Mouse (Mus musculus) liver, embryonic 14.5 days (tissue): ENCODE measurements around the gene Cdc14b. TPM values are rescaled to one million over a fixed set of nuclear protein-coding genes. Genes with fewer than 3 reads are reported as not detected.

Experiments
- ATAC-seq: fragments of 200-750 bp; cut with Nextera tagmentation; 2 replicates; pipeline ENCODE4 v1.8.0; 2017; ENCODE audit warnings: moderate number of reproducible peaks, mild to moderate bottlenecking, moderate library complexity; ENCODE audit not compliant: insufficient read depth
- DNase-seq, 3 experiments: peaks; one replicate each; pipeline ENCODE4 v3.0.0-alpha.2; 2012 to 2013; ENCODE audit warnings: low read depth in 3 of 3, low spot score in 3 of 3
- H3K27ac ChIP-seq: fragments of 300-500 bp; sonication (generic); 2 replicates; pipeline ENCODE4 v1.5.1; 2014; ENCODE audit warnings: moderate library complexity, mild to moderate bottlenecking, control low read depth, inconsistent platforms
- H3K27me3 ChIP-seq: fragments of 300-500 bp; sonication (generic); 2 replicates; pipeline ENCODE4 v1.6.1; 2014; ENCODE audit warnings: mild to moderate bottlenecking, low read length, moderate library complexity; ENCODE audit not compliant: control insufficient read depth, insufficient read depth
- H3K36me3 ChIP-seq: fragments of 300-500 bp; sonication (generic); replicated peaks from 2 replicates; pipeline ENCODE4 v1.6.1; 2014; ENCODE audit warnings: low read depth; ENCODE audit not compliant: control insufficient read depth, insufficient read depth
- H3K4me1 ChIP-seq, 2 experiments: fragments of 200-500 bp in 1 of 2; fragments of 300-500 bp in 1 of 2; sonication (generic) in 1 of 2; replicated peaks; 2 replicates each; pipeline ENCODE4 v1.6.1; 2012 to 2014; ENCODE audit warnings: antibody characterized with exemption in 1 of 2, inconsistent platforms in 1 of 2, low read length in 1 of 2; ENCODE audit not compliant: control insufficient read depth in 2 of 2, insufficient read depth in 2 of 2
- H3K4me2 ChIP-seq: fragments of 300-500 bp; sonication (generic); 2 replicates; pipeline ENCODE4 v1.6.1; 2014; ENCODE audit warnings: low read depth, mild to moderate bottlenecking, control low read depth, moderate library complexity
- H3K4me3 ChIP-seq, 2 experiments: fragments of 200-500 bp in 1 of 2; fragments of 300-500 bp in 1 of 2; sonication (generic) in 1 of 2; 2 replicates each; pipeline ENCODE4 v1.5.1; 2012 to 2014; ENCODE audit warnings: low read depth in 2 of 2, low read length in 2 of 2, mild to moderate bottlenecking in 2 of 2, control low read depth in 1 of 2, inconsistent platforms in 1 of 2, moderate library complexity in 1 of 2; ENCODE audit not compliant: insufficient read depth in 1 of 2
- H3K9ac ChIP-seq: fragments of 300-500 bp; sonication (generic); replicated peaks from 2 replicates; pipeline ENCODE4 v1.6.1; 2014; ENCODE audit warnings: mild to moderate bottlenecking, control low read depth, moderate library complexity
- H3K9me3 ChIP-seq: fragments of 300-500 bp; sonication (generic); 2 replicates; pipeline ENCODE4 v1.6.1; 2016; ENCODE audit warnings: low read length, mixed read lengths; ENCODE audit not compliant: control insufficient read depth
- CTCF ChIP-seq: IDR thresholded peaks from 2 replicates; pipeline ENCODE4 v1.5.1; 2016; ENCODE audit warnings: antibody characterized with exemption, low read depth, control low read depth
- EP300 ChIP-seq: IDR thresholded peaks from 2 replicates; pipeline ENCODE4 v1.6.1; 2016; ENCODE audit warnings: antibody characterized with exemption, low read depth
- WGBS: fragments of 180-500 bp; shearing (Covaris S2); extraction: QIAGEN DNeasy Blood & Tissue Kit; methylation state at CpG from one replicate; pipeline ENCODE4 v1.1.7; 2014; ENCODE audit not compliant: insufficient replicate concordance; 5-methylcytosine and 5-hydroxymethylcytosine counted together
- polyA plus RNA-seq, 2 experiments: library from polyadenylated mRNA; depleted of rRNA in 1 of 2; stranded (reverse) in 1 of 2; unstranded in 1 of 2; fragments of >200 nt; fragmentation: Nextera tagmentation in 1 of 2; extraction: Ambion mirVana in 1 of 2; gene quantifications; 2 replicates each; pipeline versions ENCODE4 v1.2.1 to v1.2.3; 2012 to 2014

Cdc14b gene
- polyA plus RNA-seq, 2 experiments: 4.1 to 5.6 TPM

DNA sequence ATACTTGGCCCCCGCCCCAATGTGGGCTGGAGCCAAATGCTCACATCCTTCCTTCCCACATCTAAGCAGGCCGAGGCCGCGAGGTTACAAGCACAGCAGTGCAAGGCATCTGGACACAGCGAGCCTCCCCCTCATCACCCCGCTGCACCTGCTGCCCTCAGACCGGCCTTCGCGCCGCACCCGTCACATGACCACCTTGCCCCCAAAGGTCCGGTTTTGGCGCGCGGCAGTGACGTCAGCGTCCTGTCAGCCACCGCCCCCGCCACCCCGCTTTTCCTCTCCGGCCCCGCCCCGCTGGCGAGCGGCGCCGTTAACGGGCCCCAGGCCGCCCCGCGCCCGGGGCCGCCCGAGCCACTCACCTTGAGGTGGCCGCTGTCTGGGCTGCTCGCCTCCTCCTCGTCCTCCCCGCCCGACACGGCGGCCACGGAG, 122.8 kb downstream of the Cdc14b start:
- peaks cover 14 to 18% of the 10 kb centered on the region in 2 experiments for H3K4me1 ChIP-seq
- no peaks in the 10 kb centered on the region for H3K9me3 ChIP-seq
- H3K4me3 ChIP-seq: peak overlapping the region; percentile 82 to 86
- H3K9ac ChIP-seq: peak overlapping the region; percentile 93
- peak overlapping the region; percentile 88 for H3K27ac ChIP-seq
- WGBS: under 1% methylated on average over 40 of the region's 42 CpGs
- H3K27me3 ChIP-seq: no peaks in the 10 kb centered on the region; the same call in 1 of the 2 replicates
- ATAC-seq: peak; percentile 17
- peak overlapping the region; percentile 72 for H3K4me2 ChIP-seq
- TF ChIP-seq CTCF: no peak
- TF ChIP-seq EP300: no peak
- DNase-seq: peak; percentile 79 to 81 (median 80)
- peaks cover 7% of the 10 kb centered on the region for H3K36me3 ChIP-seq

DNA sequence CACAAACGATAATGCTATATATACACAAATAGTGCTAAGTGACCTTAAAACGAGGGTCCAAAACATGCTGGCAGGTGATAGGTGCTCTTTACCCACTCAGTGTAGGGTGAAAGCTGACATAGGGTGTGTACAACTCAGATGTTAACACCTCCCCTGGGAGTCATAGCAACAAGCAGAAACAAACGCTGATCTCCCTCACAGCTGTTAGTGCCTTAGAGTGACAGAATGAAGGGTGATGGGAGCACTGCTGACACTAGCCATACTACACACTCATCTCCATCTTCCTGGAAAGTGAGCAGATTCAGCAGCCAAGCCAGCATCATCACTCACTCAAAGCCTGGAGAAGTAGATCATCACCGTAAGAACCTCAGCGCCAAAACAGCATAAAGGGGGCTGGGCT, 125.0 kb downstream of the Cdc14b start:
- Histone ChIP-seq H3K9ac (peak overlapping the region; percentile 34; the same call in 1 of the 2 replicates), H3K4me2 (peak overlapping the region; percentile 72), H3K27ac (no peak overlapping the region), H3K27me3 (no peaks in the 10 kb centered on the region), H3K4me1 (peaks cover 13 to 18% of the 10 kb centered on the region in 2 experiments), H3K9me3 (no peaks in the 10 kb centered on the region), H3K4me3 (peak overlapping the region; percentile 41 to 82), H3K36me3 (peaks cover 12% of the 10 kb centered on the region)
- DNase-seq: peak in 1 of 3 experiments; percentile 53
- TF ChIP-seq EP300: no peak
- TF ChIP-seq CTCF: no peak
- no peak for ATAC-seq
- 60% methylated on average over 5 of the region's 5 CpGs for WGBS

Other genes with a start within 250 kb of the Cdc14b start
- gene Hsd17b3, start 186.1 kb downstream of the Cdc14b start, polyA plus RNA-seq (2012; rRNA removed): not detected in 2 replicates
- gene Hsd17b3, start 186.1 kb downstream of the Cdc14b start, polyA plus RNA-seq (2014; fragmentation: Nextera tagmentation; extraction: Ambion mirVana): not detected in 2 replicates
- gene Slc35d2, start 145.9 kb downstream of the Cdc14b start, polyA plus RNA-seq (2012; rRNA removed): 3.3 and 3.7 TPM in 2 replicates
- gene Slc35d2, start 145.9 kb downstream of the Cdc14b start, polyA plus RNA-seq (2014; fragmentation: Nextera tagmentation; extraction: Ambion mirVana): 6.7 and 7.2 TPM in 2 replicates
- 11.7 and 15.2 TPM in 2 replicates for gene Zfp367, start 122.1 kb downstream of the Cdc14b start, polyA plus RNA-seq (2012; rRNA removed)
- 23.5 and 26.5 TPM in 2 replicates for gene Zfp367, start 122.1 kb downstream of the Cdc14b start, polyA plus RNA-seq (2014; fragmentation: Nextera tagmentation; extraction: Ambion mirVana)
- 6.4 and 10.3 TPM in 2 replicates for gene Habp4, start 113.5 kb downstream of the Cdc14b start, polyA plus RNA-seq (2012; rRNA removed)
- 7.7 and 9.7 TPM in 2 replicates for gene Habp4, start 113.5 kb downstream of the Cdc14b start, polyA plus RNA-seq (2014; fragmentation: Nextera tagmentation; extraction: Ambion mirVana)
- gene Aaed1, start 37.4 kb upstream of the Cdc14b start, polyA plus RNA-seq (2012; rRNA removed): 4.3 and 7.0 TPM in 2 replicates
- gene Aaed1, start 37.4 kb upstream of the Cdc14b start, polyA plus RNA-seq (2014; fragmentation: Nextera tagmentation; extraction: Ambion mirVana): 14.9 and 15.0 TPM in 2 replicates
- 62.5 and 82.2 TPM in 2 replicates for gene Ctsl, start 95.6 kb upstream of the Cdc14b start, polyA plus RNA-seq (2012; rRNA removed)
- gene Ctsl, start 95.6 kb upstream of the Cdc14b start, polyA plus RNA-seq (2014; fragmentation: Nextera tagmentation; extraction: Ambion mirVana): 135 and 161 TPM in 2 replicates
- gene Cdk20, start 157.0 kb upstream of the Cdc14b start, polyA plus RNA-seq (2012; rRNA removed): 3.6 and 3.7 TPM in 2 replicates
- gene Cdk20, start 157.0 kb upstream of the Cdc14b start, polyA plus RNA-seq (2014; fragmentation: Nextera tagmentation; extraction: Ambion mirVana): 2.7 and 3.4 TPM in 2 replicates
- not detected in 2 replicates for gene Fam240b, start 222.5 kb upstream of the Cdc14b start, polyA plus RNA-seq (2012; rRNA removed)
- gene Fam240b, start 222.5 kb upstream of the Cdc14b start, polyA plus RNA-seq (2014; fragmentation: Nextera tagmentation; extraction: Ambion mirVana): not detected in 2 replicates